Mouse (Mus musculus) intestine, embryonic 14.5 days (tissue): Measurements from ENCODE around the gene Tnnt3. TPM values are rescaled to one million over a fixed set of nuclear protein-coding genes. Genes with fewer than 3 reads are reported as not detected.

ENCODE experiments used
- ATAC-seq: fragments of 200-750 bp; cut with Nextera tagmentation; replicated peaks from 2 replicates; pipeline ENCODE4 v1.8.0; 2017; ENCODE audit warnings: low read depth, moderate number of reproducible peaks, moderate TSS enrichment, moderate library complexity; ENCODE audit not compliant: low FRiP score, low TSS enrichment
- DNase-seq: peaks from one replicate; pipeline ENCODE4 v3.0.0-alpha.2; 2018; ENCODE audit warnings: low spot score
- H3K27ac ChIP-seq: fragments of 300-500 bp; sonication (generic); 2 replicates; pipeline ENCODE4 v1.5.1; 2014; ENCODE audit warnings: low read depth, mild to moderate bottlenecking, control low read depth
- H3K27me3 ChIP-seq: fragments of 300-500 bp; sonication (generic); replicated peaks from 2 replicates; pipeline ENCODE4 v1.6.1; 2014; ENCODE audit warnings: low read length, control low read depth; ENCODE audit not compliant: control insufficient read depth, insufficient read depth
- H3K36me3 ChIP-seq: fragments of 300-500 bp; sonication (generic); 2 replicates; pipeline ENCODE4 v1.6.1; 2014; ENCODE audit warnings: low read length, control low read depth; ENCODE audit not compliant: control insufficient read depth, insufficient read depth
- H3K4me1 ChIP-seq: fragments of 300-500 bp; sonication (generic); replicated peaks from 2 replicates; pipeline ENCODE4 v1.6.1; 2014; ENCODE audit warnings: low read length, control low read depth, mixed read lengths; ENCODE audit not compliant: control insufficient read depth, insufficient read depth
- H3K4me2 ChIP-seq: fragments of 300-500 bp; sonication (generic); 2 replicates; pipeline ENCODE4 v1.6.1; 2014; ENCODE audit warnings: low read length
- H3K4me3 ChIP-seq: fragments of 300-500 bp; sonication (generic); 2 replicates; pipeline ENCODE4 v1.5.1; 2014; ENCODE audit warnings: low read depth, low read length, control low read depth, mixed read lengths
- H3K9ac ChIP-seq: fragments of 300-500 bp; sonication (generic); 2 replicates; pipeline ENCODE4 v1.6.1; 2014; ENCODE audit warnings: mild to moderate bottlenecking, low read length
- H3K9me3 ChIP-seq: fragments of 300-500 bp; sonication (generic); 2 replicates; pipeline ENCODE4 v1.6.1; 2016; ENCODE audit warnings: low read length, control low read depth; ENCODE audit not compliant: control insufficient read depth
- WGBS: fragments of 180-500 bp; shearing (Covaris S2); extraction: QIAGEN DNeasy Blood & Tissue Kit; methylation state at CpG from one replicate; pipeline ENCODE4 v1.1.7; 2014; 5-methylcytosine and 5-hydroxymethylcytosine counted together
- polyA plus RNA-seq: library from polyadenylated mRNA; unstranded; fragments of >200 nt; fragmentation: Nextera tagmentation; extraction: Ambion mirVana; gene quantifications from 2 replicates; pipeline ENCODE4 v1.2.1, GENCODE M21; 2014

Gene Tnnt3
- polyA plus RNA-seq, 1 experiment from 2014 or later: 2.4 TPM

- no peak for ATAC-seq
These were observed 1.4 kb downstream of the Tnnt3 start for GRCm38 (mm10) chr7:142500032-142500431.

GRCm38 (mm10) chr7:142503206-142503605 is 4.6 kb downstream of the Tnnt3 start:
- Histone ChIP-seq H3K4me3 (no peak overlapping the region), H3K27me3 (no peaks in the 10 kb centered on the region), H3K27ac (no peak overlapping the region), H3K4me2 (no peak overlapping the region), H3K9me3 (no peaks in the 10 kb centered on the region), H3K36me3 (no peaks in the 10 kb centered on the region), H3K9ac (no peak overlapping the region), H3K4me1 (peaks cover 23% of the 10 kb centered on the region)
- WGBS: 82% methylated on average over 4 of the region's 4 CpGs
- DNase-seq: no peak
- ATAC-seq: no peak

More at GRCm38 (mm10) chr7:142500032-142500431, 1.4 kb downstream of the Tnnt3 start:
- no peak overlapping the region for H3K27ac ChIP-seq
- no peaks in the 10 kb centered on the region for H3K27me3 ChIP-seq
- no peak overlapping the region for H3K9ac ChIP-seq
- H3K4me2 ChIP-seq: no peak overlapping the region
- H3K36me3 ChIP-seq: no peaks in the 10 kb centered on the region
- no peak for DNase-seq
- no peak overlapping the region for H3K4me3 ChIP-seq
- H3K4me1 ChIP-seq: no peaks in the 10 kb centered on the region
- 76% methylated on average over 1 of the region's 1 CpGs for WGBS
- H3K9me3 ChIP-seq: no peaks in the 10 kb centered on the region

GRCm38 (mm10) chr7:142505942-142506341 is 7.3 kb downstream of the Tnnt3 start:
- WGBS: 30% methylated on average over 2 of the region's 2 CpGs
- ATAC-seq: no peak; the same call in 1 of the 2 replicates

GRCm38 (mm10) chr7:142506501-142506900 is 7.9 kb downstream of the Tnnt3 start:
- ATAC-seq (no peak), DNase-seq (no peak)
- H3K9ac ChIP-seq: no peak overlapping the region
- H3K4me2 ChIP-seq: no peak overlapping the region
- no peaks in the 10 kb centered on the region for H3K9me3 ChIP-seq
- WGBS: 36% methylated on average over 4 of the region's 4 CpGs
- no peaks in the 10 kb centered on the region for H3K36me3 ChIP-seq
- no peak overlapping the region for H3K4me3 ChIP-seq
- 0 out of 2 replicates have a peak overlapping the region, but pooled peaks have one; percentile 30 for H3K27ac ChIP-seq
- H3K4me1 ChIP-seq: peaks cover 44% of the 10 kb centered on the region
- no peaks in the 10 kb centered on the region for H3K27me3 ChIP-seq

More at GRCm38 (mm10) chr7:142505942-142506341, 7.3 kb downstream of the Tnnt3 start:
- H3K9ac ChIP-seq: no peak overlapping the region
- no peaks in the 10 kb centered on the region for H3K27me3 ChIP-seq
- no peak for DNase-seq
- H3K9me3 ChIP-seq: no peaks in the 10 kb centered on the region
- H3K36me3 ChIP-seq: no peaks in the 10 kb centered on the region
- no peak overlapping the region for H3K4me3 ChIP-seq
- peaks cover 44% of the 10 kb centered on the region for H3K4me1 ChIP-seq
- 0 out of 2 replicates have a peak overlapping the region, but pooled peaks have one; percentile 30 for H3K27ac ChIP-seq
- H3K4me2 ChIP-seq: no peak overlapping the region

GRCm38 (mm10) chr7:142507453-142507852 is 8.8 kb downstream of the Tnnt3 start:
- no peaks in the 10 kb centered on the region for H3K36me3 ChIP-seq
- 91% methylated on average over 9 of the region's 9 CpGs for WGBS
- H3K4me3 ChIP-seq: no peak overlapping the region
- no peak for DNase-seq
- H3K9ac ChIP-seq: no peak overlapping the region
- no peak for ATAC-seq
- H3K27ac ChIP-seq: 0 out of 2 replicates have a peak overlapping the region, but pooled peaks have one; percentile 30
- no peaks in the 10 kb centered on the region for H3K27me3 ChIP-seq
- no peaks in the 10 kb centered on the region for H3K9me3 ChIP-seq
- H3K4me2 ChIP-seq: no peak overlapping the region
- H3K4me1 ChIP-seq: peaks cover 44% of the 10 kb centered on the region

- ATAC-seq: no peak; the same call in 1 of the 2 replicates
- peak overlapping the region; percentile 91 for H3K27ac ChIP-seq
- WGBS: 10% methylated on average over 14 of the region's 14 CpGs
- DNase-seq: no peak
- H3K4me2 ChIP-seq: peak overlapping the region; percentile 5; the same call in 1 of the 2 replicates
- no peaks in the 10 kb centered on the region for H3K36me3 ChIP-seq
- H3K27me3 ChIP-seq: no peaks in the 10 kb centered on the region
- no peaks in the 10 kb centered on the region for H3K9me3 ChIP-seq
- H3K4me3 ChIP-seq: no peak overlapping the region
- no peak overlapping the region for H3K9ac ChIP-seq
- peaks cover 44% of the 10 kb centered on the region for H3K4me1 ChIP-seq
These were observed 10.9 kb downstream of the Tnnt3 start for GRCm38 (mm10) chr7:142509518-142509917.

- Histone ChIP-seq H3K9me3 (no peaks in the 10 kb centered on the region), H3K4me2 (peak overlapping the region; percentile 5; the same call in 1 of the 2 replicates), H3K4me3 (no peak overlapping the region), H3K4me1 (peaks cover 44% of the 10 kb centered on the region), H3K9ac (no peak overlapping the region), H3K27ac (peak overlapping the region; percentile 91), H3K27me3 (no peaks in the 10 kb centered on the region), H3K36me3 (no peaks in the 10 kb centered on the region)
- DNase-seq (no peak), ATAC-seq (no peak)
- 13% methylated on average over 12 of the region's 12 CpGs for WGBS
These were observed 11.6 kb downstream of the Tnnt3 start for GRCm38 (mm10) chr7:142510021-142510777.

GRCm38 (mm10) chr7:142514048-142514447 is 15.4 kb downstream of the Tnnt3 start:
- Histone ChIP-seq H3K9me3 (no peaks in the 10 kb centered on the region), H3K4me3 (no peak overlapping the region), H3K36me3 (no peaks in the 10 kb centered on the region), H3K27ac (no peak overlapping the region), H3K9ac (no peak overlapping the region), H3K27me3 (no peaks in the 10 kb centered on the region), H3K4me2 (no peak overlapping the region), H3K4me1 (peaks cover 38% of the 10 kb centered on the region)
- ATAC-seq: no peak
- no peak for DNase-seq
- 82% methylated on average over 4 of the region's 4 CpGs for WGBS
